Mouse (Mus musculus): ENCODE measurements around the gene Mfsd2b. TPM values are rescaled to one million over a fixed set of nuclear protein-coding genes. Genes with fewer than 3 reads are reported as not detected.
"Not testable (repeated sequence)": the region's sequence is repeated elsewhere in the genome, so short reads cannot be mapped to it uniquely, and the experiment has no call there.

Mfsd2b gene
- polyA plus RNA-seq, 1 experiment from 2014 or later, result 63.3 TPM

- H3K9ac ChIP-seq (ENCODE audit: low read depth, low read length), result peak within 1 kb of the TSS; percentile 99
- WGBS (ENCODE audit: insufficient replicate concordance), result under 1% methylated on average over 125 of the region's 125 CpGs
- H3K27me3 ChIP-seq (ENCODE audit: control insufficient read depth, insufficient read depth, low read depth, low read length), result no peaks in the 10 kb centered on the region
- peaks cover 20% of the 10 kb centered on the region for H3K4me1 ChIP-seq (ENCODE audit: control insufficient read depth, low read depth, low read length)
- peak within 1 kb of the TSS; percentile 87 for H3K4me2 ChIP-seq (ENCODE audit: low read depth, low read length)
- H3K27ac ChIP-seq (ENCODE audit: low read length), result peak within 1 kb of the TSS; percentile 97
- ATAC-seq (ENCODE audit: low read depth), result peak; percentile 96
- peak within 1 kb of the TSS; percentile 95 for H3K4me3 ChIP-seq (ENCODE audit: low read depth, low read length)
- no peaks in the 10 kb centered on the region for H3K36me3 ChIP-seq (ENCODE audit: control insufficient read depth, insufficient read depth)
- H3K9me3 ChIP-seq (replicated peaks; ENCODE audit: control insufficient read depth, low read length), result no peaks in the 10 kb centered on the region
Measured at GRCm38 (mm10) chr12:4906951-4907906, 33.1 kb upstream of the Mfsd2b start, which contains the start of gene Ubxn2a. Gene Ubxn2a (minus strand): TSS chr12:4907705.

- Histone ChIP-seq H3K4me2 (ENCODE audit: low read depth, low read length) (peak overlapping the region; percentile 87), H3K9ac (ENCODE audit: low read depth, low read length) (peak overlapping the region; percentile 99), H3K36me3 (ENCODE audit: control insufficient read depth, insufficient read depth) (peaks cover 4% of the 10 kb centered on the region; the same call in 1 of the 2 replicates), H3K27me3 (ENCODE audit: control insufficient read depth, insufficient read depth, low read depth, low read length) (no peaks in the 10 kb centered on the region), H3K4me3 (ENCODE audit: low read depth, low read length) (peak overlapping the region; percentile 95), H3K4me1 (ENCODE audit: control insufficient read depth, low read depth, low read length) (peaks cover 20% of the 10 kb centered on the region), H3K9me3 (replicated peaks; ENCODE audit: control insufficient read depth, low read length) (no peaks in the 10 kb centered on the region), H3K27ac (ENCODE audit: low read length) (peak overlapping the region; percentile 97)
- ATAC-seq (ENCODE audit: low read depth), result no peak
- 14% methylated on average over 7 of the region's 7 CpGs for WGBS (ENCODE audit: insufficient replicate concordance)
Measured at GRCm38 (mm10) chr12:4906476-4906875, 32.3 kb upstream of the Mfsd2b start.

DNA sequence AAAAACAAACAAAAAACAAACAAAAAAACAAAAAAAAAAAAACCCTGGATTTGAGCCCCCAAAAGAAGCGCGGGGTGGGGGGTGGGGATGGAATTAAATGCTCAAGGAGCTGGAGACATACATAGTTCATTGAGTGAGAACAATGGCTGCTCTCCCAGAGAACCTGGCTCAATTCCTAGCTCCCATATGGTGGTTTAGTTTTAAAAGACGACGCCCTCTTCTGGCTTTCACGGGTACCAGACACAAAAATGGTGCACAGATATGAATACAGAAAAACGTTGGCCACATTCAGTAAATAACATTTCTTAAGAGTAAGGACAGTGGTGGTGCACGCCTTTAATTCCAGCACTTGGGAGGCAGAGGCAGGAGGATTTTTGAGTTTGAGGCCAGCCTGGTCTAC is 31.8 kb upstream of the Mfsd2b start:
- WGBS (ENCODE audit: insufficient replicate concordance), result 53% methylated on average over 7 of the region's 7 CpGs
- Histone ChIP-seq H3K4me1 (ENCODE audit: control insufficient read depth, low read depth, low read length) (peaks cover 20% of the 10 kb centered on the region), H3K9ac (ENCODE audit: low read depth, low read length) (peak overlapping the region; percentile 99), H3K27me3 (ENCODE audit: control insufficient read depth, insufficient read depth, low read depth, low read length) (no peaks in the 10 kb centered on the region), H3K27ac (ENCODE audit: low read length) (peak overlapping the region; percentile 97; the same call in 1 of the 2 replicates), H3K9me3 (replicated peaks; ENCODE audit: control insufficient read depth, low read length) (no peaks in the 10 kb centered on the region), H3K36me3 (ENCODE audit: control insufficient read depth, insufficient read depth) (peaks cover 5% of the 10 kb centered on the region; the same call in 1 of the 2 replicates), H3K4me3 (ENCODE audit: low read depth, low read length) (peak overlapping the region; percentile 95), H3K4me2 (ENCODE audit: low read depth, low read length) (peak overlapping the region; percentile 87)
- no peak for ATAC-seq (ENCODE audit: low read depth)

GRCm38 (mm10) chr12:4898024-4898423 is 23.9 kb upstream of the Mfsd2b start:
- no peak for ATAC-seq (ENCODE audit: low read depth)
- no peak overlapping the region for H3K27ac ChIP-seq (ENCODE audit: low read length)

GRCm38 (mm10) chr12:4889891-4890290 is 15.7 kb upstream of the Mfsd2b start:
- no peak overlapping the region for H3K4me2 ChIP-seq (ENCODE audit: low read depth, low read length)
- H3K27me3 ChIP-seq (ENCODE audit: control insufficient read depth, insufficient read depth, low read depth, low read length), result no peaks in the 10 kb centered on the region
- no peaks in the 10 kb centered on the region for H3K9me3 ChIP-seq (replicated peaks; ENCODE audit: control insufficient read depth, low read length)
- peaks cover 9% of the 10 kb centered on the region for H3K36me3 ChIP-seq (ENCODE audit: control insufficient read depth, insufficient read depth)
- H3K9ac ChIP-seq (ENCODE audit: low read depth, low read length), result no peak overlapping the region
- H3K4me3 ChIP-seq (ENCODE audit: low read depth, low read length), result no peak overlapping the region
- WGBS (ENCODE audit: insufficient replicate concordance), result 47% methylated on average over 1 of the region's 1 CpGs
- ATAC-seq (ENCODE audit: low read depth), result no peak
- H3K4me1 ChIP-seq (ENCODE audit: control insufficient read depth, low read depth, low read length), result peaks cover 8% of the 10 kb centered on the region
- no peak overlapping the region for H3K27ac ChIP-seq (ENCODE audit: low read length)

More at GRCm38 (mm10) chr12:4898024-4898423, 23.9 kb upstream of the Mfsd2b start:
- Histone ChIP-seq H3K36me3 (ENCODE audit: control insufficient read depth, insufficient read depth) (peaks cover 5% of the 10 kb centered on the region; the same call in 1 of the 2 replicates), H3K4me2 (ENCODE audit: low read depth, low read length) (no peak overlapping the region), H3K4me1 (ENCODE audit: control insufficient read depth, low read depth, low read length) (no peaks in the 10 kb centered on the region), H3K27me3 (ENCODE audit: control insufficient read depth, insufficient read depth, low read depth, low read length) (no peaks in the 10 kb centered on the region), H3K9ac (ENCODE audit: low read depth, low read length) (no peak overlapping the region), H3K4me3 (ENCODE audit: low read depth, low read length) (no peak overlapping the region), H3K9me3 (replicated peaks; ENCODE audit: control insufficient read depth, low read length) (no peaks in the 10 kb centered on the region)
- WGBS (ENCODE audit: insufficient replicate concordance), result 86% methylated on average over 5 of the region's 5 CpGs

DNA sequence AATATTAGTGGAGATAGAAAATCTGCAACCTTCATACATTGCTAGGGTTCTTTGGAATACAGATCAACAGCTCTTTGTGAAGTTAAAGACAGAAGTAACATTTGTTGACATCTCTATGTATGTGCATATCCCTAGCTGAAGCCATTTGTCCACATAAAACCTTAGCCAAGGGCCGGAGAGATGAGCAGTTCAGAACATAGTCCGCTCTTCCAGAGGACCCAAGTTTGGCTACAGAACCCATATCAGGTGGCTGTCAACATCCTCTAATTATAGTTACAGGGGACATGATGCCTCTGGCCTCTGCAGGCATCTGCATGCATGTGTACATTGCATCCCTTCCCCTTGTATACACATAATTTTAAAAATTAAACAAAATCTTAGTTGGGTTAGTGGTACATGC is 15.1 kb upstream of the Mfsd2b start:
- peaks cover 8% of the 10 kb centered on the region for H3K4me1 ChIP-seq (ENCODE audit: control insufficient read depth, low read depth, low read length)
- no peak for ATAC-seq (ENCODE audit: low read depth)
- H3K4me2 ChIP-seq (ENCODE audit: low read depth, low read length), result no peak overlapping the region
- WGBS (ENCODE audit: insufficient replicate concordance), result 85% methylated on average over 2 of the region's 2 CpGs
- no peaks in the 10 kb centered on the region for H3K27me3 ChIP-seq (ENCODE audit: control insufficient read depth, insufficient read depth, low read depth, low read length)
- H3K9ac ChIP-seq (ENCODE audit: low read depth, low read length), result no peak overlapping the region
- H3K9me3 ChIP-seq (replicated peaks; ENCODE audit: control insufficient read depth, low read length), result no peaks in the 10 kb centered on the region
- peaks cover 10% of the 10 kb centered on the region for H3K36me3 ChIP-seq (ENCODE audit: control insufficient read depth, insufficient read depth)
- H3K27ac ChIP-seq (ENCODE audit: low read length), result no peak overlapping the region
- no peak overlapping the region for H3K4me3 ChIP-seq (ENCODE audit: low read depth, low read length)

DNA sequence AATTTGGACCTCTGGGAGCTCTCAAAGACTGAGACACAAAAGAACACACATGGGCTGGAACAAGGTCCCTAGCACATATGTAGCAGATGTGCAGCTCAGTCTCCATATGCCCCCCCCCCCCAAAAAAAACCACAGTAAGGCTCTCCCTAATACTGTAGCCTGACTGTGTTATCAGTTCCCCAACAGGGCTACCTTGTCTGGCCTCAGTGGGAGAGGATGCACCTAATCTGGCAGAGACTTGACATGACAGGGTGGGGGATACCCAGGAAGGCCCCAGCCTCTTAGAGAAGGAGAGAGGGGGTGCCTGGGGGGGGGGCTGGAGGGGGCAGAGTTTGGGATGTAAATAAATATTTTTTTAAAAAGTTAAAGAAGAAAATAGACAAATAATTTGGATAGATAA is 14.6 kb upstream of the Mfsd2b start:
- no peaks in the 10 kb centered on the region for H3K9me3 ChIP-seq (replicated peaks; ENCODE audit: control insufficient read depth, low read length)
- peaks cover 13% of the 10 kb centered on the region for H3K36me3 ChIP-seq (ENCODE audit: control insufficient read depth, insufficient read depth)
- ATAC-seq (ENCODE audit: low read depth), result peak; percentile 87
- no peak overlapping the region for H3K4me2 ChIP-seq (ENCODE audit: low read depth, low read length)
- no peak overlapping the region for H3K27ac ChIP-seq (ENCODE audit: low read length)
- no peaks in the 10 kb centered on the region for H3K27me3 ChIP-seq (ENCODE audit: control insufficient read depth, insufficient read depth, low read depth, low read length)
- no peak overlapping the region for H3K9ac ChIP-seq (ENCODE audit: low read depth, low read length)
- H3K4me3 ChIP-seq (ENCODE audit: low read depth, low read length), result no peak overlapping the region
- H3K4me1 ChIP-seq (ENCODE audit: control insufficient read depth, low read depth, low read length), result peaks cover 8% of the 10 kb centered on the region

GRCm38 (mm10) chr12:4886581-4886980 is 12.4 kb upstream of the Mfsd2b start:
- peaks cover 18% of the 10 kb centered on the region for H3K36me3 ChIP-seq (ENCODE audit: control insufficient read depth, insufficient read depth)

DNA sequence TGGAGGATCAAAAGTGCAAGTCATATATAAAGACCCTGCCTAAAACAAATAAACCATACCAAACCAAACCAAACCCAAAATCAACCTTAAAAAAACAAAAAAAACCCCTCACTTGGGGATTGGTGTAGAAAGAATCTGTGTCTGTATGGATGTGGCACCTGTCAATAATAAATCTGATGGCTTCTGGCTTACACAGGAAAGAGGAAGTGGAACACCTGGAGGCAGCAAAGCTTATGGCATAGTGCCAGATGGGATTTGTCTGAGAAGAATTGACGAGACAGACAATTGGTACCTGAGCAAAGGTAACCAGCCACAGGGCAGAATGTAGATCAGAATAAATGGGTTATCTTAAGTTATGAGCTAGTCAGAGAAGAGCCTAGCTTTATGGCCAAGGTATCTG is 10.9 kb upstream of the Mfsd2b start:
- Histone ChIP-seq H3K4me3 (ENCODE audit: low read depth, low read length) (no peak overlapping the region), H3K36me3 (ENCODE audit: control insufficient read depth, insufficient read depth) (peaks cover 18% of the 10 kb centered on the region), H3K27me3 (ENCODE audit: control insufficient read depth, insufficient read depth, low read depth, low read length) (no peaks in the 10 kb centered on the region), H3K9ac (ENCODE audit: low read depth, low read length) (no peak overlapping the region), H3K4me2 (ENCODE audit: low read depth, low read length) (no peak overlapping the region), H3K9me3 (replicated peaks; ENCODE audit: control insufficient read depth, low read length) (no peaks in the 10 kb centered on the region), H3K4me1 (ENCODE audit: control insufficient read depth, low read depth, low read length) (peaks cover 8% of the 10 kb centered on the region), H3K27ac (ENCODE audit: low read length) (no peak overlapping the region)
- ATAC-seq (ENCODE audit: low read depth), result no peak
- 92% methylated on average over 1 of the region's 1 CpGs for WGBS (ENCODE audit: insufficient replicate concordance)

More at GRCm38 (mm10) chr12:4886581-4886980, 12.4 kb upstream of the Mfsd2b start:
- not testable (repeated sequence) for H3K27ac ChIP-seq (ENCODE audit: low read length); H3K4me3 ChIP-seq (ENCODE audit: low read depth, low read length); H3K4me2 ChIP-seq (ENCODE audit: low read depth, low read length); H3K27me3 ChIP-seq (ENCODE audit: control insufficient read depth, insufficient read depth, low read depth, low read length); ATAC-seq (ENCODE audit: low read depth); H3K9ac ChIP-seq (ENCODE audit: low read depth, low read length); H3K9me3 ChIP-seq (replicated peaks; ENCODE audit: control insufficient read depth, low read length); H3K4me1 ChIP-seq (ENCODE audit: control insufficient read depth, low read depth, low read length)
- 85% methylated on average over 4 of the region's 4 CpGs for WGBS (ENCODE audit: insufficient replicate concordance)
